Mouse (Mus musculus): Measurements from ENCODE around the gene Gm49776. TPM values are rescaled to one million over a fixed set of nuclear protein-coding genes. Genes with fewer than 3 reads are reported as not detected.
A peak's percentile ranks its signal among the peaks of the same experiment; 100 is the strongest.

Gm49776 gene
- polyA plus RNA-seq, 1 experiment from 2014 or later = 2.4 TPM

DNA sequence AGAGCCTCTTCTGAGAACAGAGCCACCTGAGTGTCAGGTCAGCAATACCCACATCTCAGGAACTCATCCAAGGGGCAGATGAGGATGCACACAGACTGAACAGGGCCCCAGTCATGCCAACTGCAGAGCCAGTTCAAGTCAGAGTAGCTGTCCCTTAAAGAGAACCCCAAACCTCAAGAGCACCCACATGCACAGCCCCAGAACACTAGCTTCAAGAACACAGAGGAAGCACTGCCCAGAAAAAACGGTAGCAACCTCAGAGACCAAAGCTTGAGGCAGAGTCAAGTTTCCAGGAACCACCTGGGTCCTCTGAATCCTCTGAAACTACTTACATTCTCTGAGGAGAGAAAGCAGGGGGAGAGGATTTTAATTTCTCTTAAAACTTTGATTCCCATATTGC is 24.7 kb downstream of the Gm49776 start:
- H3K4me3 ChIP-seq = peak overlapping the region; percentile 82
- no peaks in the 10 kb centered on the region for H3K27me3 ChIP-seq
- peak overlapping the region; percentile 94; the same call in 1 of the 2 replicates for H3K27ac ChIP-seq
- H3K36me3 ChIP-seq = peaks cover 6% of the 10 kb centered on the region; the same call in 1 of the 2 replicates
- no peaks in the 10 kb centered on the region for H3K9me3 ChIP-seq (replicated peaks)
- peak overlapping the region; percentile 77 for H3K4me2 ChIP-seq
- no peak for ATAC-seq (replicated peaks; ENCODE audit: insufficient number of reproducible peaks, insufficient read depth, low FRiP score, low read depth)
- peaks cover 67% of the 10 kb centered on the region for H3K4me1 ChIP-seq (replicated peaks)
- 0 out of 2 replicates have a peak overlapping the region, but pooled peaks have one; percentile 90 for H3K9ac ChIP-seq
- WGBS = 29% methylated on average over 1 of the region's 1 CpGs

DNA sequence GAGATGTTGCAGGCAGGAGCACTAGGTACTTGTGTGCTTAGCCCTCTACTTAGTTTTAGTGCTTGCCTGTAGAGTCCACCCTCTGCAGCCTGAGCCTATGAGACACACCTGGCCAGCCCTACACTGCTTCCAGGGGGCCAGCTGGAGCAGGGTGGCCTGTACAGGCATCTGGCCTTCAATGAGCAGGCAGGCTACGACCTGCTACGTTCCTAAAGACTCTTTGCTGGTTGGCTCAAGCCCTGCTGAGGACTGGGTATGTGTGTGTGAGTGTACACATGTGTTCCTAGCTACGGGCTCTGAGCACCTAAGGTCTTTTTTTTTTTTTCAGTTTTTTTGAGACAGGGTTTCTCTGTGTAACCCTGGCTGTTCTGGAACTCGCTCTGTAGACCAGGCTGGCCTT is 26.7 kb downstream of the Gm49776 start:
- no peak for ATAC-seq (replicated peaks; ENCODE audit: insufficient number of reproducible peaks, insufficient read depth, low FRiP score, low read depth)
- no peak overlapping the region for H3K4me3 ChIP-seq
- H3K4me2 ChIP-seq = no peak overlapping the region
- WGBS = 71% methylated on average over 4 of the region's 4 CpGs
- H3K9ac ChIP-seq = no peak overlapping the region
- peak overlapping the region; percentile 96 for H3K27ac ChIP-seq
- no peaks in the 10 kb centered on the region for H3K27me3 ChIP-seq
- peaks cover 14% of the 10 kb centered on the region for H3K36me3 ChIP-seq
- H3K9me3 ChIP-seq (replicated peaks) = no peaks in the 10 kb centered on the region
- H3K4me1 ChIP-seq (replicated peaks) = peaks cover 77% of the 10 kb centered on the region

DNA sequence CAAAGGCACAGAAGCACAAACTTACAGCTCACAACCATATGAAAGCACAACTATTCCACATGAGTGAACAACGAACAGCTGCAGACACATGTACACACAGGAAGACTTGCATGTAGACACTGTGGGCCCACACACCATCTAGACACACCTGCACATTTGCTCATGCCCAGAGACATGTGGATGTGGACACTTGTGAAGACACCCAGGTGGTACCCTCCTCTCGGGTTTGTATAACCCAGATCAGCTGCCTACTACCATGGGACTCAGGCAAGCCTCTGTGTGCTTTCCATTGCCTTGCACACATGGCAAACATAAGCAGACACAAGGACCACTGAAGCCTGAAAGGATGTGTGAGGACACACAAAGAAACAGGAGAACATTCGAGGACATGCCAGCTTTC is 27.1 kb downstream of the Gm49776 start:
- Histone ChIP-seq H3K27ac (peak overlapping the region; percentile 96), H3K4me2 (peak overlapping the region; percentile 60), H3K27me3 (no peaks in the 10 kb centered on the region), H3K36me3 (peaks cover 18% of the 10 kb centered on the region), H3K9me3 (replicated peaks) (no peaks in the 10 kb centered on the region), H3K9ac (no peak overlapping the region), H3K4me1 (replicated peaks) (peaks cover 73% of the 10 kb centered on the region), H3K4me3 (no peak overlapping the region)
- 77% methylated on average over 3 of the region's 3 CpGs for WGBS
- ATAC-seq (replicated peaks; ENCODE audit: insufficient number of reproducible peaks, insufficient read depth, low FRiP score, low read depth) = no peak

DNA sequence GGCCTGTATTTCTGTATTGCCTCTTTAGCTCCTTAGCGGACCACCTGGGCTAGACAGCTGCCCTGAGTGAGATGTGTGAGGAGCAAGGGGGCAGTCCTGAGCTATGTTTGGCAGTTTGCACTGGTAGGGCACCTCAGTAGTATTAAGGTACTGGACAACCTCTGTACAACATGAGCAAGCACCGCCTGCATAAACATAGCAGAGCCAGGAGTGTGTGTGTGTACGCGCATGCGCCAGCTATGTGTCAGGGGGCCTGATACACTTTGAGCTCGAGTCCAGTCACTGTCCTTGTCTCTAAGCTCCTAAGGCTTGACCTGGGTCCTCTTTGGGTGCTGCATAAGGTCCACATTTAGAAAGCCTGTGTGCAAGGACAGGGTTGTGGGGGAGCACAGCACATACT is 27.5 kb downstream of the Gm49776 start:
- Histone ChIP-seq H3K36me3 (peaks cover 23% of the 10 kb centered on the region), H3K4me2 (peak overlapping the region; percentile 60), H3K4me3 (peak overlapping the region; percentile 3; the same call in 1 of the 2 replicates), H3K27ac (peak overlapping the region; percentile 96), H3K4me1 (replicated peaks) (peaks cover 69% of the 10 kb centered on the region), H3K9me3 (replicated peaks) (no peaks in the 10 kb centered on the region), H3K27me3 (no peaks in the 10 kb centered on the region), H3K9ac (peak overlapping the region; percentile 35)
- 0 out of 2 replicates have a peak, but pooled peaks have one; percentile 6 for ATAC-seq (replicated peaks; ENCODE audit: insufficient number of reproducible peaks, insufficient read depth, low FRiP score, low read depth)
- WGBS = 55% methylated on average over 6 of the region's 6 CpGs

DNA sequence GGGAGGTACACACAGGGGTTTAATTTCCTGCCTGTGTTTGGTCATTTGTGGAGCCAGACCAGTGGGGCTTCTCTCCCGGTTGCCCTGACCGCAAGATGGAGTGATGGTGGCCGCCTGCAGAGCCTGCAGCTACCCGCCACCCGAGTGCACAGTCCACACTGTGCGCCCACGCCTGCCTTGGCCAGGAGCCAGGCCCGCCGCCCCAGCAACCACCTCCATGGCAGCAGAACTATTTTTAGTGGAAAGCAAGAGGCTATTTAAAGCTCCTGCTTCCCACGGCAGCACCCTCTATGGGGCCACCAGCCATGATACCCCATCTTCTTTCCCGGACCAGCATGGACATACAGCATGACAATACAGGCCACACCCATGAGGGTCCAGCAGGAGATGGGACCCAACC is 28.5 kb downstream of the Gm49776 start:
- peak overlapping the region; percentile 31 for H3K4me3 ChIP-seq
- H3K9me3 ChIP-seq (replicated peaks) = no peaks in the 10 kb centered on the region
- H3K9ac ChIP-seq = peak overlapping the region; percentile 35
- 15% methylated on average over 11 of the region's 11 CpGs for WGBS
- H3K36me3 ChIP-seq = peaks cover 33% of the 10 kb centered on the region
- peaks cover 67% of the 10 kb centered on the region for H3K4me1 ChIP-seq (replicated peaks)
- peak overlapping the region; percentile 60 for H3K4me2 ChIP-seq
- peak; percentile 60 for ATAC-seq (replicated peaks; ENCODE audit: insufficient number of reproducible peaks, insufficient read depth, low FRiP score, low read depth)
- peak overlapping the region; percentile 96 for H3K27ac ChIP-seq
- H3K27me3 ChIP-seq = no peaks in the 10 kb centered on the region

DNA sequence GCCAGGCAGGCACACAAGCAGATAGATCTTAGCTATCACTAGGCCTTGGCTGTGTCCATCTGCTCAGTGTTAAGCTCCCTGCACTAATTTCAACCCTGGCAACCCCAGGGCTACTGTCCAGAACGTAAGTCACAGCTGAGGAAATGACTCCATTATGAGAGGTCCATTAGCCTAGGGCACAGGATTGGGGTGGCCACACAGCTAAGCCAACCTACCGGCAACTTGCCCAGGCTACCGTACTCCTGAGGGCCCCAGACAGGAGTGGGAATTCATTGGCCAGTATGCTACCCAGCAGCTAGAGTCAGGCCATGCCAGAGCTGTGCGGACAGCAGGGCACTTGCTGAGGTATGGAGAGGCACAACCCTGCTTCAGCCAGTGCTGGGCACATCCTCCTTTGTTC is 29.3 kb downstream of the Gm49776 start:
- WGBS = 81% methylated on average over 4 of the region's 4 CpGs
- Histone ChIP-seq H3K9ac (peak overlapping the region; percentile 35), H3K36me3 (peaks cover 40% of the 10 kb centered on the region), H3K9me3 (replicated peaks) (no peaks in the 10 kb centered on the region), H3K4me3 (no peak overlapping the region), H3K27ac (peak overlapping the region; percentile 96), H3K4me1 (replicated peaks) (peaks cover 61% of the 10 kb centered on the region), H3K4me2 (peak overlapping the region; percentile 60), H3K27me3 (no peaks in the 10 kb centered on the region)
- no peak for ATAC-seq (replicated peaks; ENCODE audit: insufficient number of reproducible peaks, insufficient read depth, low FRiP score, low read depth)

DNA sequence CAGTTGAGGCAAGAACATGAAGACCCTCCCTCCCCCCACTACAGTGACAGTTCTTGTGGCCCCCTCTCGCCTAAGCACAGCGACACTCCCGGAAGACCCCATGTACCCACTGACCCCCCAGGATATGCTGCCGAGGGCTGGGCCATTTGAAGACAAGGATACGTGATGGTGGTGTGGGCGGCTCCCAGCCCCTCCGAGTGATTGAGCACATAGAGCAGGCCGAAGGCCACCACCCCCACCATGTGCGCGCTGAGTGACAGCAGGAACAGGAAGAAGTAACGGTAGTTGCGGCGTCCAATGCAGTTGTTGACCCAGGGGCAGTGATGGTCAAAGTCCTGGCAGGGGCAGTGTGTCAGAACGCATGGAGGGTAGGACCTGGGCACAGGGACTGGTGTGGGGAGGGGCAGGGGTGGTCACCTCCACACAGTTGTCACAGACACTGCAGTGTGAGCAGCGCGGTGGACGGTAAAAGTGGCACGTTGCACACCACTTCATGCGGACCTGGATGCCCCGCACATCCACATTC is 30.2 kb downstream of the Gm49776 start:
- Histone ChIP-seq H3K9me3 (replicated peaks) (no peaks in the 10 kb centered on the region), H3K27ac (no peak overlapping the region), H3K27me3 (no peaks in the 10 kb centered on the region), H3K36me3 (peaks cover 49% of the 10 kb centered on the region), H3K9ac (no peak overlapping the region), H3K4me1 (replicated peaks) (peaks cover 52% of the 10 kb centered on the region), H3K4me3 (no peak overlapping the region), H3K4me2 (no peak overlapping the region)
- ATAC-seq (replicated peaks; ENCODE audit: insufficient number of reproducible peaks, insufficient read depth, low FRiP score, low read depth) = no peak
- 91% methylated on average over 20 of the region's 20 CpGs for WGBS

DNA sequence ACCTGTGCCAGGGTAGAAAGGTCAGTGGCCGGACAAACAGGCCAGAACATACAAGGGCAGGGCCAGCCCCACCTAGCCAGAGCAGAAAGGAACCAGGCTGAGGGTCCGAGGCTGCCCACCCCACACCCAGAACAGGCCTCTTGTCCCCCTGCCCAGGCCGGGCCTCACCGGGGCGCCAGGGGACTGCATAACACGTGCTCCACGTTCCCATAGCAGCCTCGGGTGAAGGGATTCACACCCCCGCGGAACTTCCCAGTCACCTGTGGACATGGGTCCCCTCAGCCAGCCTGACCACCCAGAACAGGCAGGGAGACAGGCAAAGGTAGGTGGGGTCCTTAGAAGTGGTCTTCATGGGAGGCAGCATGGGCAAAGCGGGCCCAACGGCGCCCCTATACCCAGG is 30.9 kb downstream of the Gm49776 start:
- H3K4me2 ChIP-seq = no peak overlapping the region
- peaks cover 49% of the 10 kb centered on the region for H3K4me1 ChIP-seq (replicated peaks)
- no peak overlapping the region for H3K4me3 ChIP-seq
- 92% methylated on average over 13 of the region's 13 CpGs for WGBS
- no peaks in the 10 kb centered on the region for H3K9me3 ChIP-seq (replicated peaks)
- no peak for ATAC-seq (replicated peaks; ENCODE audit: insufficient number of reproducible peaks, insufficient read depth, low FRiP score, low read depth)
- H3K27ac ChIP-seq = no peak overlapping the region
- no peak overlapping the region for H3K9ac ChIP-seq
- no peaks in the 10 kb centered on the region for H3K27me3 ChIP-seq
- peaks cover 54% of the 10 kb centered on the region for H3K36me3 ChIP-seq

DNA sequence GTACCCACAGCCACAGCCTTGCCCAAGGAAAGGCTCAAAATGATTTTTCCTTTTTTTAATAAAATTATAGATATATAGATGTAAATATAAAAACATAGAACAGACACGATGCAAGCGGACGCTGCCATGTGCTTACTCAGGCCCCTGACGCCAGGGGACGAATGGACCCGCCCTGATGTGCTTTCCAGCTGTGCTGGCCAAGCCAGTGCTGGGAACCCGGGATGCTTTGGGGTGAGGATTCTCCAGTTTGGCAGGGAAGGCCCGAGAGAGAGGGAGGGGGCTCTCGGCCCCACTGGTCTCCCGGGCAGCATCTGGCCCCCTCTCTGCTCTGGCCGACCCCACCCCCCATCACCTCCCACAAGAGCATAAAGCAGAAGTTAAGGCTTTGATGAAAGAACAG is 35.9 kb downstream of the Gm49776 start:
- Histone ChIP-seq H3K4me3 (no peak overlapping the region), H3K4me2 (no peak overlapping the region), H3K4me1 (replicated peaks) (peaks cover 13% of the 10 kb centered on the region), H3K36me3 (peaks cover 55% of the 10 kb centered on the region), H3K9me3 (replicated peaks) (no peaks in the 10 kb centered on the region), H3K9ac (no peak overlapping the region), H3K27ac (no peak overlapping the region), H3K27me3 (no peaks in the 10 kb centered on the region)
- 80% methylated on average over 11 of the region's 11 CpGs for WGBS
- ATAC-seq (replicated peaks; ENCODE audit: insufficient number of reproducible peaks, insufficient read depth, low FRiP score, low read depth) = no peak

DNA sequence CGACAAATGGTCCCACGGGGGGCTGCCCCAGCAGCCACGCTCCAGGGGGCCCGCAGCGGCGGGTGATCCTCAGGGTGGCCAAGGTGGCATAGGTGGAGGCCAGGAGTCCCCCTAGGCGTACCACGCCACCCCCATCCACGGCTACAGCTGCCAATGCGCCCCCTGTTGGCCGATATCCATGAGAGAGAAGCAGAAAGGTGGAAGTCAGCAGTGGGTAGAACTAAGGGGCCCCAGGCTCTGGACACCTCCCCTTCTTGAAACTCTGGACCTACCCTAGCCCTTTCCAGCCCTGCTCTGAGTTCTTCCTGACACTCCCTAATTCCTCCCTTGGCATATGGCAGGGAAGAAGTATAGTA is 36.6 kb downstream of the Gm49776 start:
- Histone ChIP-seq H3K4me1 (replicated peaks) (peaks cover 13% of the 10 kb centered on the region), H3K27ac (no peak overlapping the region), H3K4me2 (no peak overlapping the region), H3K4me3 (no peak overlapping the region), H3K9me3 (replicated peaks) (no peaks in the 10 kb centered on the region), H3K27me3 (no peaks in the 10 kb centered on the region), H3K36me3 (peaks cover 48% of the 10 kb centered on the region), H3K9ac (no peak overlapping the region)
- 73% methylated on average over 11 of the region's 11 CpGs for WGBS
- no peak for ATAC-seq (replicated peaks; ENCODE audit: insufficient number of reproducible peaks, insufficient read depth, low FRiP score, low read depth)

DNA sequence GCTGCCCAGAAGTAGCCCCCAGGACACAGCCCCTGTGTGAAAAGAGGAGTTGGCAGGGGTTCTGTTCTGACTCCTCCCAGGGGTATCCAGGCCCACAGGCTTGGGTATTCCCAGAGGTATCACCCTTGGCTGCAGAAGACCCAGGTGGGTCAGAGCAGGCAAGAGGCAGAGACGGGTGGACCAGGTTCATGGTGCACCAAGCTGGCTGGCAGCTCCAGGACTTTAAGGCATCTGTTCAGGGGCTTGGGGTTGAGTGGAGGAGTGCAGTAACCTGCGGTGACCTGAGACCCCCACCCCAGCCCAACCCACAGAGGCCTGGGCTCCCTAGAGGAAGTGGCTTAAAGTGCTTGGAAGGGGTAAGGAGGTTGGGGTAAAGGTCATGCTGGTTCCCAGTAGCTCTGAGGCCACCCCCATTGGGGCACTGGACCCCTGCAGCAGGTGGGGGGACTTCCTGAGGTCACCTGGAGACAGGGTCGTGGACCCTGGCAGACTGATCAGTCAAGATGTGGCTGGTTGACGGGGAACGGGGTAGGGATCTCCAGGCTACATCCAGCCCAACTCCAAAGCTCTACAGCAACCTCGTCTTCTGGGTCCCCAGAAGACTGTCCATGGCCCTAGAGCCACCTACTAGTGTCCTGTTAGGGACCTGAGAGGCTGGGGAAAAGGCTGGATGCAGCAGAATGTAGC is 37.1 kb downstream of the Gm49776 start:
- Histone ChIP-seq H3K9me3 (replicated peaks) (no peaks in the 10 kb centered on the region), H3K27ac (no peak overlapping the region), H3K36me3 (peaks cover 43% of the 10 kb centered on the region), H3K4me1 (replicated peaks) (peaks cover 13% of the 10 kb centered on the region), H3K4me2 (no peak overlapping the region), H3K9ac (no peak overlapping the region), H3K4me3 (no peak overlapping the region), H3K27me3 (no peaks in the 10 kb centered on the region)
- WGBS = 89% methylated on average over 6 of the region's 6 CpGs
- no peak for ATAC-seq (replicated peaks; ENCODE audit: insufficient number of reproducible peaks, insufficient read depth, low FRiP score, low read depth)

DNA sequence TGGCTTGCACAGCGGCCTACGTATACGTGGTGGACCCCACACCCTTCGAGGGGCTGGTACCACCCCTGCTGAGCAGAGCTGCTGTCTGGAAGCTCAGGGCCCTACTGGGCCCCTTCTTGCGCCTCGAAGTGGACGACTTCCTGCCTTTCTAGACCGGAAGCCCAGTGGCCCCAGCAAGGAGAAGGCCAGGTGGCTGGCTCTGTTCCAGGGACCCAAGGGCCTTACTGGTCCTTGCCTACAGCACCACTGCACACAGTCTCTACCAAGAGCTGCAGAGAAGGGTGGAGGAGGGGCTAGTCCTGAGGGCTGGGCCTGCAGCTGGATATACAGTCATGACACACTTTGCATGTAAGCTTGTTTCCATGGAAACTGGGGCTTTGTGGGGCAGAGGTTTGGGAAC is 38.1 kb downstream of the Gm49776 start:
- Histone ChIP-seq H3K4me3 (no peak overlapping the region), H3K27ac (no peak overlapping the region), H3K9me3 (replicated peaks) (no peaks in the 10 kb centered on the region), H3K27me3 (no peaks in the 10 kb centered on the region), H3K4me1 (replicated peaks) (peaks cover 17% of the 10 kb centered on the region), H3K36me3 (peaks cover 33% of the 10 kb centered on the region), H3K9ac (no peak overlapping the region), H3K4me2 (no peak overlapping the region)
- 45% methylated on average over 8 of the region's 8 CpGs for WGBS
- ATAC-seq (replicated peaks; ENCODE audit: insufficient number of reproducible peaks, insufficient read depth, low FRiP score, low read depth) = no peak

All from heart, embryonic 15.5 days (tissue).